Mouse (Mus musculus): Measurements from ENCODE around the gene Abl1.

Abl1 gene

GRCm38 (mm10) chr2:31825469-31825911 is 137.3 kb downstream of the Abl1 start:
- no peak for DNase-seq (ENCODE audit: low spot score in 2 of 2)

GRCm38 (mm10) chr2:31826094-31827085 is 138.2 kb downstream of the Abl1 start:
- no peak for DNase-seq (ENCODE audit: low spot score in 2 of 2)

DNA sequence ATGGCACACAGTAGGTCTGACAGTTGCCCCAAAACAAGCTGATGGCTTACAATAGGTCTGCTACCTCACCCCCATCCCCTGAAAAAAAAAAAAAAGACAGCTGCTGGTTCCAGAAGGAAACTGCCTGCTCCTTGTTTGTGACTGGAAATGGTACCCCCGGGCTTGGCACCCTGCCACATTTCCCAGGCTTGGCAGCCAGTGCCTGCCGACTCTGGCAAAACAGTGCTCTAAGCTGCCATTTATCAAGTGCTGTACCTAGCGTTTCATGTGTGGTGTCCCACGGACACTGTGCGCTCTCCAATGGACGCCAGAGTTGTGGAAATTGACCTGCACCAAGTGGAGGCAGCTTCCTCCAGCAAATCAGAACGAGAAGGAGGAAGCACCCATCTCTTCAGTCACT is 139.7 kb downstream of the Abl1 start:
- DNase-seq (ENCODE audit: low spot score in 2 of 2) = no peak

DNA sequence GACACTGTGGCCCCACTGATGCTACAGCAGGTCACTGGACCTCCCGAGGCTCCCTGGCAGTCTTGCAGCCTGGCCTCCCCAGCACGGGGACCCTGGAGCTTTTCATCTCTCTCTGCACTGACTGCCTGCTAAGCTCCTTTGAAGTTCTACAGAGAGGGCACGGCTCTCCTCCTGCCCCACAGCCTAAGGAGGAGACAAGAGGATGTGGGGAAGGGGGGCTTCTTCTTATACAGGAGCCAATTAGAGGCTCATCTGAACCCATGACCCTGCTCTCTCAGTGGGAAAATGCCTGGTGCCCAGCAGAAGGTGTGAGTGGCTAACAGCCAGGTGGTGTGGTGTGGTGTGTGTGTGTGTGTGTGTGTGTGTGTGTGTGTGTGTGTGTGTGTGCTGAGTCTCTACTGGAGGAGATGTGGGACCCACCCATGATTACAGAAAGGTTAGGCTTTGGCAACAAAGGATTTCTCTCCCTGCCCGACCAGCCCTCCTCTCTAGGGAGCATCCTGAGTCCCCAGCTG is 140.2 kb downstream of the Abl1 start:
- no peak for DNase-seq (ENCODE audit: low spot score in 2 of 2)

DNA sequence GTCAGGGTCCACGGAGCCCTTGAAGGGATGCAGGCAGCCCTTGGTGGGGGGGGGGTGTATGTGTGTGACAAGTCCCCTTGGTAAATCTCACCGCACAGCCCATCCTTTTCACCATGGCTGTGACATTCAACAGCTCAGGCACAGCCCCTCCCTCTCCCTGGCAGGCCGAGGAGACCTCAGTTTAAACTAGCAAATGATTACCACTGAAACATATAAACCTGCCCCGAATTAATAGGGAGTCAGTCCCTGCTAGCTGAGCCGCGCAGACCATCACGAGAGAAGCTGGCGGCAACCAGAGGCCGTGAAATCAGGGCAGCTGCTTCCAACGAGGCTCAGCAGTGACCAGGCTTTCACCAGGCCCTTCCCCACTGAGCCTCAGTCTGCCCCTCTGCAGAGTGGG is 147.9 kb downstream of the Abl1 start:
- DNase-seq (ENCODE audit: low spot score in 2 of 2) = no peak

GRCm38 (mm10) chr2:31836985-31837384 is 148.8 kb downstream of the Abl1 start:
- DNase-seq (ENCODE audit: low spot score in 2 of 2) = no peak

GRCm38 (mm10) chr2:31838868-31839267 is 150.7 kb downstream of the Abl1 start:
- no peak for DNase-seq (ENCODE audit: low spot score in 2 of 2)

GRCm38 (mm10) chr2:31844729-31845136 is 156.6 kb downstream of the Abl1 start:
- no peak for DNase-seq (ENCODE audit: low spot score in 2 of 2)

GRCm38 (mm10) chr2:31845512-31845895 is 157.3 kb downstream of the Abl1 start:
- DNase-seq (ENCODE audit: low spot score in 2 of 2) = no peak

DNA sequence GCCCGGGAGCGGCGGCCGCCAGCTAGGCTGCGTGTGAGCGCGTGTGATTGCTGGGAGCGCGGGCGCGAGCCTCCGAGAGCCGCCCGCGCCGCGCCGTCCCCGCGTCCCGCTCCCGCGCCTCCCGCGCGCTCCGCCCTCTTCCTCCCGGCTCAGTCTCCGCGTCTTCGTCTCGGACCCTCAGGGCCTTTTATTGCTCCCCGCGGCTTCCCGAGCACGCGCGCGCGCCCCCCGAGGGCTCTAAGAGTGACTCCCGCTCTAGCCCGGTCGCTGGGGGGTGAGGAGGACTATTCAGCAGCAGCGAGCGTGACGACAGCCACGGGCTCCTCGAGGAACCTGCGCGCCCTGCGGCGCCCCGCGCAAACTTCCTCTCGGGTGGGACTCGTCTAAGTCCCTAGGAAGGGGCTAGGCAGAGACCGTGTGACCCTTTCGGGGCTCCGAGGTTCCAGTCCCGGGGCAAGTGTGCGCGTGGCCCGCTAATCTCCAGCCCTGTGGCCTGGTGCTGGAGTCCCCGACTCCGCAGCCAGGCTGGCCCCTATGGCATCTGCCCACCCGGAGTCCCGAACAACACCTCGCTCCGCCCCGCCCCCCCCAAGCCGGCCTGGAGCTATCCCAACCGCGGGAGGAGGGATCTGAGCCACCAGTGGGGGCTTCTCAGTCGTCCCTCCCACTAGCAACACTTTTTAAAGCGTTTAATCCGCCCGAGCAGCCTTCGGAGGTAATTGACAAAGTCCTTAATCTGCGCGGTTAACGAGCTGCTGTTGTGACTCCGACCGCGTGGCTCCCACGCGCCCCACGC is 157.9 kb downstream of the Abl1 start, which contains the start of gene Fibcd1:
Fibcd1 (minus strand) TSS at position 110 of the 796 bp plus-strand sequence.
- no peak for DNase-seq (ENCODE audit: low spot score in 2 of 2)

DNA sequence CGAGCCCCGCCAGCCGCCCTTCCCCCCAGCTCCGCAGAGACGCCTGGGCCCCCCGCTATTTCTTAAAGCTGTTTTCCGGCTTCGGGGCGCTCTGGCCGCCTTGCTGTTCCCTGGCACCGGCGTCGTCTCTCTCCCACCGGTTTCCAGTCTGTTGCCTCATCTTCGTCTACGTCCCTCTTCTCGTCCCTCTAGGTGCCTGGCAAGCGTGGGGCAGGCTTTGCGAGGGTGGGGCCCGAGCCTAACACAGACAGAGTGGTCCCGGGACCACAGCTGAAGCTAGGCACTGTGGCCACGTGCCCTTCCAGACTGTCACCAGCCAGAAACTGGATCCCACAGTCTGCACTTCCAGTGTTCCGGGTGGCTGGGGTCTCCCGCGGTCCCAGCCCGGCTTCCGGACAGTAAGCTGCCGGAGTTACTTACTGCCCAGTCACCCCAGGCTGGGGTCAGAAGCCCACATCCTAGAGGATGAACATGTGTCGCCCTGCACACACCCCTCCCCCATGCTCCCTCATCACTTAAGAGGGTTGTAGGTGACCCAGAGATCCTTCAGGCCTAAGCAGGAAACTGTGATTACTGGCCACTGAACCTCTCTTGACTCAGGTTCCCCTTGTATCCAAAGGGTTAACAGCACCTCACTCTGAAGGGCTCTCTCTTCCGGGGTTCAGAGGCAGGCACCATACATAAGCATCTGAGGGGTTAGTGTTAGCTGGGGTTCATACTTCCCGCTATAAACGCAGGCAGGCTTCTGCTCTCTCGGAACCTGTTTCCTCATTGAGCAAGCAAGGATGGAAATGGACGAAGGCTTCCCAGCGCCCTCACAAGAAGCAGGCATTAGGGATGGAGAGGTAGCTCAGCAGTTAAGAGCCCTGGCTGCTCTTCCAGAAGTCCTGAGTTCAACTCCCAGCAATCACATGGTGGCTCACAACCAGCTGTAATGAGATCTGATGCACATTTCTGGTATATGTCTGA is 158.8 kb downstream of the Abl1 start:
- DNase-seq (ENCODE audit: low spot score in 2 of 2) = no peak

- peak; percentile 23 to 32 for DNase-seq (ENCODE audit: low spot score in 2 of 2)
Measured at GRCm38 (mm10) chr2:31847908-31848307, 159.7 kb downstream of the Abl1 start.

GRCm38 (mm10) chr2:31850141-31850540 is 162.0 kb downstream of the Abl1 start:
- no peak for DNase-seq (ENCODE audit: low spot score in 2 of 2)

All from urinary bladder, postnatal 36 days (tissue).